Mouse (Mus musculus): ENCODE results near the gene Hdac9.

- TF ChIP-seq CTCF (IDR thresholded peaks at IDR 0.05; ENCODE audit: low read depth, low read length) (no peak), GATA2 (IDR thresholded peaks at IDR 0.05; ENCODE audit: borderline replicate concordance, low read depth, low read length) (no peak)
Measured at GRCm38 (mm10) chr12:34176790-34177189, 740.1 kb downstream of the Hdac9 start.
